Mouse (Mus musculus) E14TG2a.4 (cell line): Measurements from ENCODE around the gene Meox2.

ENCODE experiments used
- CTCF ChIP-seq: conservative IDR thresholded peaks from 2 replicates; pipeline ENCODE4 v1.5.1; 2014; ENCODE audit warnings: low read length
- NANOG ChIP-seq: IDR thresholded peaks from 2 replicates; pipeline ENCODE4 v1.6.1; 2014; ENCODE audit warnings: borderline replicate concordance, low read length, mixed read lengths

GRCm38 (mm10) chr12:37173324-37173723 lies 65.0 kb downstream of the Meox2 start:
- no peak for TF ChIP-seq CTCF
- no peak for TF ChIP-seq NANOG
